Mouse (Mus musculus) MEL (cell line): ENCODE measurements around the gene Ciita. TPM values are rescaled to one million over a fixed set of nuclear protein-coding genes. Genes with fewer than 3 reads are reported as not detected.

ENCODE experiments used
- DNase-seq: peaks from one replicate; pipeline ENCODE4 v3.0.0; 2011; ENCODE audit warnings: low read depth, low spot score
- H3K27ac ChIP-seq: 2 replicates; pipeline ENCODE4 v1.5.1; 2012; ENCODE audit warnings: low read depth, mild to moderate bottlenecking, control low read depth, low read length, moderate library complexity; ENCODE audit not compliant: control insufficient read depth
- H3K27me3 ChIP-seq, 2 experiments: fragments of 150-350 bp in 1 of 2; sonication (generic) in 1 of 2; 2 replicates each; pipeline ENCODE4 v1.6.1; 2012; ENCODE audit warnings: low read length in 2 of 2, mild to moderate bottlenecking in 2 of 2, improper control_type of control experiment in 1 of 2, moderate library complexity in 1 of 2; ENCODE audit not compliant: insufficient read depth in 2 of 2, control insufficient read depth in 1 of 2
- H3K36me3 ChIP-seq, 2 experiments: 2 replicates each; pipeline ENCODE4 v1.6.1; 2012 to 2014; ENCODE audit warnings: low read length in 2 of 2, improper control_type of control experiment in 1 of 2, inconsistent platforms in 1 of 2, mild to moderate bottlenecking in 1 of 2; ENCODE audit not compliant: insufficient read depth in 2 of 2, control insufficient read depth in 1 of 2
- H3K4me1 ChIP-seq, 2 experiments: fragments of 150-350 bp in 1 of 2; sonication (generic) in 1 of 2; 2 replicates each; pipeline ENCODE4 v1.6.1; 2012; ENCODE audit warnings: low read length in 2 of 2, improper control_type of control experiment in 1 of 2, mild to moderate bottlenecking in 1 of 2; ENCODE audit not compliant: insufficient read depth in 2 of 2, control insufficient read depth in 1 of 2
- H3K4me3 ChIP-seq, 2 experiments: fragments of 150-350 bp in 1 of 2; sonication (generic) in 1 of 2; 2 replicates each; pipeline ENCODE4 v1.5.1; 2012; ENCODE audit warnings: low read depth in 2 of 2, low read length in 2 of 2, mild to moderate bottlenecking in 2 of 2, moderate library complexity in 2 of 2, control low read depth in 1 of 2, improper control_type of control experiment in 1 of 2; ENCODE audit not compliant: control insufficient read depth in 1 of 2, insufficient read depth in 1 of 2
- H3K79me2 ChIP-seq: 2 replicates; pipeline ENCODE4 v1.6.1; 2012; ENCODE audit warnings: mild to moderate bottlenecking, low read length, moderate library complexity; ENCODE audit not compliant: control insufficient read depth, poor library complexity, insufficient read depth
- H3K9ac ChIP-seq: 2 replicates; pipeline ENCODE4 v1.6.1; 2012; ENCODE audit warnings: low read depth, mild to moderate bottlenecking, control low read depth, low read length, moderate library complexity; ENCODE audit not compliant: control insufficient read depth, poor library complexity, severe bottlenecking
- H3K9me3 ChIP-seq: fragments of 150-350 bp; sonication (generic); replicated peaks from 2 replicates; pipeline ENCODE4 v1.6.1; 2012; ENCODE audit warnings: mild to moderate bottlenecking, low read length, improper control_type of control experiment, moderate library complexity; ENCODE audit not compliant: insufficient read depth
- CHD2 ChIP-seq: IDR thresholded peaks from 2 replicates; pipeline ENCODE4 v1.6.1; 2011; ENCODE audit warnings: low read length, improper control_type of control experiment
- CTCF ChIP-seq, 3 experiments: IDR thresholded peaks in 2 of 3; conservative IDR thresholded peaks in 1 of 3; 2 replicates each; pipeline ENCODE4 v1.5.1; 2011 to 2012; ENCODE audit warnings: low read length in 3 of 3, low read depth in 2 of 3, mild to moderate bottlenecking in 2 of 3, improper control_type of control experiment in 1 of 3, inconsistent platforms in 1 of 3, mixed read lengths in 1 of 3, moderate library complexity in 1 of 3; ENCODE audit not compliant: control insufficient read depth in 1 of 3, insufficient read depth in 1 of 3, poor library complexity in 1 of 3, severe bottlenecking in 1 of 3
- E2F4 ChIP-seq: IDR thresholded peaks from 2 replicates; pipeline ENCODE4 v1.6.1; 2011; ENCODE audit warnings: low read depth, low read length, improper control_type of control experiment, borderline replicate concordance
- ELF1 ChIP-seq: IDR thresholded peaks from 2 replicates; pipeline ENCODE4 v1.6.1; 2014; ENCODE audit warnings: low read depth, mild to moderate bottlenecking, inconsistent platforms, low read length, improper control_type of control experiment, moderate library complexity
- EP300 ChIP-seq, 2 experiments: IDR thresholded peaks; 2 replicates each; pipeline ENCODE4 v1.6.1; 2011; ENCODE audit warnings: improper control_type of control experiment in 2 of 2, low read length in 2 of 2, low read depth in 1 of 2, mild to moderate bottlenecking in 1 of 2
- ETS1 ChIP-seq: IDR thresholded peaks from 2 replicates; pipeline ENCODE4 v1.6.1; 2012; ENCODE audit warnings: low read depth, mild to moderate bottlenecking, inconsistent platforms, low read length, improper control_type of control experiment, moderate library complexity
- HCFC1 ChIP-seq: IDR thresholded peaks from 2 replicates; pipeline ENCODE4 v1.6.1; 2012; ENCODE audit warnings: low read depth, mild to moderate bottlenecking, inconsistent platforms, low read length, improper control_type of control experiment, moderate library complexity
- KAT2A ChIP-seq: conservative IDR thresholded peaks from 2 replicates; pipeline ENCODE4 v1.6.1; 2012; ENCODE audit warnings: low read depth, low read length, improper control_type of control experiment, inconsistent platforms
- MAX ChIP-seq: IDR thresholded peaks from 2 replicates; pipeline ENCODE4 v1.6.1; 2011; ENCODE audit warnings: low read length, improper control_type of control experiment
- MAZ ChIP-seq: IDR thresholded peaks from 2 replicates; pipeline ENCODE4 v1.6.1; 2012; ENCODE audit warnings: low read depth, mild to moderate bottlenecking, inconsistent platforms, low read length, improper control_type of control experiment
- MYB ChIP-seq: IDR thresholded peaks from 2 replicates; pipeline ENCODE4 v1.6.1; 2011; ENCODE audit warnings: mild to moderate bottlenecking, low read depth, low read length, improper control_type of control experiment
- MYC ChIP-seq: IDR thresholded peaks from 2 replicates; pipeline ENCODE4 v1.6.1; 2011; ENCODE audit warnings: low read depth, mild to moderate bottlenecking, low read length, improper control_type of control experiment, moderate library complexity
- NRF1 ChIP-seq: IDR thresholded peaks from 2 replicates; pipeline ENCODE4 v1.6.1; 2014; ENCODE audit warnings: low read depth, mild to moderate bottlenecking, inconsistent platforms, low read length, improper control_type of control experiment, moderate library complexity; ENCODE audit not compliant: poor library complexity, insufficient read depth, severe bottlenecking
- POLR2AphosphoS2 ChIP-seq: IDR thresholded peaks from 2 replicates; pipeline ENCODE4 v1.6.1; 2011; ENCODE audit warnings: low read length, improper control_type of control experiment
- RCOR1 ChIP-seq: IDR thresholded peaks from 2 replicates; pipeline ENCODE4 v1.6.1; 2012; ENCODE audit warnings: low read depth, mild to moderate bottlenecking, inconsistent platforms, low read length, improper control_type of control experiment
- SIN3A ChIP-seq: IDR thresholded peaks from 2 replicates; pipeline ENCODE4 v1.6.1; 2012; ENCODE audit warnings: low read length, improper control_type of control experiment, inconsistent platforms
- TCF12 ChIP-seq: IDR thresholded peaks from 2 replicates; pipeline ENCODE4 v1.6.1; 2014; ENCODE audit warnings: low read depth, mild to moderate bottlenecking, inconsistent platforms, low read length, improper control_type of control experiment, moderate library complexity
- UBTF ChIP-seq: IDR thresholded peaks from 2 replicates; pipeline ENCODE4 v1.6.1; 2012; ENCODE audit warnings: low read depth, mild to moderate bottlenecking, inconsistent platforms, low read length, improper control_type of control experiment, moderate library complexity, borderline replicate concordance; ENCODE audit not compliant: insufficient read depth
- USF1 ChIP-seq: IDR thresholded peaks from 2 replicates; pipeline ENCODE4 v1.6.1; 2014; ENCODE audit warnings: low read depth, mild to moderate bottlenecking, inconsistent platforms, low read length, improper control_type of control experiment, moderate library complexity
- USF2 ChIP-seq, 2 experiments: IDR thresholded peaks; 2 replicates each; pipeline ENCODE4 v1.6.1; 2011 to 2012; ENCODE audit warnings: improper control_type of control experiment in 2 of 2, low read length in 2 of 2, borderline replicate concordance in 1 of 2, inconsistent platforms in 1 of 2, low read depth in 1 of 2, mild to moderate bottlenecking in 1 of 2; ENCODE audit not compliant: insufficient read depth in 1 of 2
- ZKSCAN1 ChIP-seq: IDR thresholded peaks from 2 replicates; pipeline ENCODE4 v1.6.1; 2012; ENCODE audit warnings: low read depth, mild to moderate bottlenecking, inconsistent platforms, low read length, improper control_type of control experiment, moderate library complexity
- polyA plus RNA-seq, 2 experiments: library from polyadenylated mRNA; stranded (reverse) in 1 of 2; unstranded in 1 of 2; fragments of >175 nt in 1 of 2; fragments of >200 nt in 1 of 2; gene quantifications; 2 replicates each; pipeline versions ENCODE4 v1.2.1 to v1.2.4; 2012; ENCODE audit warnings: low replicate concordance in 2 of 2, low read depth in 1 of 2; ENCODE audit not compliant: insufficient read length in 2 of 2, insufficient read depth in 1 of 2, missing spikeins in 1 of 2
- total RNA-seq: library from RNA; depleted of rRNA; stranded (reverse); fragments of 300-350 nt; gene quantifications from 2 replicates; pipeline ENCODE4 v1.2.3, GENCODE M21; 2012

Ciita gene
- total and polyA plus RNA-seq, 3 experiments: 0.04 TPM; not detected in 2

DNA sequence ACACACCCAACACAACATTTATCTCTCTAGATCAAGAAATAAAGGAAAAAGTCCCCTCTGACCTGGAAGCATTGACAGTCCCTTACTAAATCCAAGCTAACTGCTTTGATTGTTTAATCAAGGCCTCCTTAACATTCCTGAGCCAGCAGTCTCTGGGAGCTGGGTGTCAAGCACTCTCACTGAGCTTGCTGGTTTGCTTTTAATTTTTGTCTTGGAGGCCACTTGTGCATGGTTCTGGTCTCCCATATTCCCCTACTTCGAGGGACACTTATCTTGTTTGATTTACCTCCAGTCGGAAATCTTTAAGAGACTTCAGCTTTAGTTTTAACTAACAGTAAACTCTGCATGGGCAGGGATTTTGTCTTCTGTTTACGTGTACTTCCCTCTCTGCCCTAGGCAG is 4.9 kb upstream of the Ciita start:
- Histone ChIP-seq H3K79me2 (no peaks in the 10 kb centered on the region), H3K27ac (no peak overlapping the region), H3K9me3 (no peaks in the 10 kb centered on the region), H3K36me3 (no peaks in the 10 kb centered on the region), H3K27me3 (peaks cover 0 to 5% of the 10 kb centered on the region in 2 experiments; a peak in 2 of 4 replicates), H3K4me1 (no peaks in the 10 kb centered on the region), H3K4me3 (no peak overlapping the region), H3K9ac (no peak overlapping the region)
- TF ChIP-seq POLR2AphosphoS2: no peak
- TF ChIP-seq ETS1: no peak
- TF ChIP-seq KAT2A: no peak
- TF ChIP-seq ELF1: no peak
- no peak for TF ChIP-seq CTCF (IDR thresholded peaks at IDR 0.05 in 2 of 3, conservative IDR thresholded peaks at IDR 0.05 in 1 of 3; ENCODE audit: control insufficient read depth in 1 of 3, insufficient read depth in 1 of 3, low read depth in 2 of 3, low read length in 3 of 3, poor library complexity in 1 of 3, severe bottlenecking in 1 of 3)
- no peak for TF ChIP-seq USF1
- no peak for TF ChIP-seq HCFC1
- TF ChIP-seq USF2 (IDR thresholded peaks at IDR 0.05; ENCODE audit: borderline replicate concordance in 1 of 2, insufficient read depth in 1 of 2, low read depth in 1 of 2, low read length in 2 of 2): no peak
- no peak for TF ChIP-seq CHD2
- no peak for TF ChIP-seq MAZ
- TF ChIP-seq TCF12: no peak
- TF ChIP-seq SIN3A: no peak
- no peak for TF ChIP-seq E2F4
- no peak for TF ChIP-seq MYB
- no peak for TF ChIP-seq MYC
- TF ChIP-seq EP300 (IDR thresholded peaks at IDR 0.05; ENCODE audit: low read depth in 1 of 2, low read length in 2 of 2): no peak
- no peak for TF ChIP-seq UBTF
- no peak for DNase-seq

DNA sequence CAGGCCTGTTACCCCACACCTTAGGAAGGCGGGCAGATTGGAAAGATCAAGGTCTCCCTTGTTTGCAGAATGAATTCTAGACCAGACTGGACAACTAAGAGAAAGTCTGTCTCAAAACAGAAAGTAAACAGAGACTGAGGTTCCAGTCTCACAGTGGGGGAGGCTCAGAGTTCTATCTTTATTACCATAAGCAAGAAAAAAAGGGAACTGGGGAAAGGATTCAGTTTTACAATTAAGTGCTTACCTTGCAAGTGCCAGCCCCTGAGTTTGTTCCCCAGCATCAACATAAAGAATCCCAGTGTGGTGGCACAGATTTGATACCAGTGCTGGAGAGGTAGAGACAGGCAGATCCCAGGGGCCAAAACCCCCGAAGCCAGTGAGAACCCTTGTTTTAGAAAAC is 3.9 kb upstream of the Ciita start:
- no peak overlapping the region for H3K27ac ChIP-seq
- peaks cover 0 to 7% of the 10 kb centered on the region in 2 experiments; a peak in 2 of 4 replicates for H3K27me3 ChIP-seq
- H3K79me2 ChIP-seq: no peaks in the 10 kb centered on the region
- TF ChIP-seq UBTF: no peak
- no peak for TF ChIP-seq ZKSCAN1
- no peak for TF ChIP-seq KAT2A
- TF ChIP-seq MYC: no peak
- no peak for TF ChIP-seq EP300 (IDR thresholded peaks at IDR 0.05; ENCODE audit: low read depth in 1 of 2, low read length in 2 of 2)
- TF ChIP-seq HCFC1: no peak
- TF ChIP-seq MAX: no peak
- no peak for TF ChIP-seq MYB
- no peak for TF ChIP-seq RCOR1
- TF ChIP-seq NRF1: no peak
- no peaks in the 10 kb centered on the region for H3K36me3 ChIP-seq
- H3K4me1 ChIP-seq: no peaks in the 10 kb centered on the region
- no peaks in the 10 kb centered on the region for H3K9me3 ChIP-seq
- H3K9ac ChIP-seq: no peak overlapping the region
- DNase-seq: no peak
- H3K4me3 ChIP-seq: no peak overlapping the region
